Mouse (Mus musculus): ENCODE measurements around the gene Glmn.

DNA sequence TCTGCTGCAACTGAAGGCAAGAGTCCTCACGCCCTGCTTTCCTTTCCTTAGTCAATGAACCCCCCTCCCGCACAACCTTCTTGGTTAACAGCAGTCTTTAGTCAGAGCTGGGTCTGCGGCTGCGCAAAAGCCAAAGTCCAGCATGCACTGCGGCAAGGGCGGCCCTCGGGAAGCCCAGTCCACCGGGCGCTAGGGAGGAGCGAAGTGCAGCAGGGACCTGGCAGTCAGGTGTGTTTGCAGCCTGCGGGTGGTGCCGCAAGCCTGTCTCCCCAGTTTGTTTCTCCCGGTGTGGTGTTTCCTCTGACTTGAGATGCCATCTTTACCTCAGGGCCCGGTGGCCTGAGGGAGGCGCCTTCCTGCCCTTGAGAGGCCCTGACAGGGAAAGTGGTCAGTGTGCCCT is 63.1 kb downstream of the Glmn start, which contains the start of gene 1700028K03Rik:
- TF ChIP-seq CTCF (conservative IDR thresholded peaks at IDR 0.05; ENCODE audit: insufficient read depth, insufficient read length, low read depth, low read length) (no peak), POLR2A (IDR thresholded peaks at IDR 0.05; ENCODE audit: low read depth, low read length) (no peak)

All from kidney, adult 2 months (tissue).